Mouse (Mus musculus) cerebellum, adult 2 months (tissue): Measurements from ENCODE around the gene Drap1. TPM values are rescaled to one million over a fixed set of nuclear protein-coding genes. Genes with fewer than 3 reads are reported as not detected.

Source experiments
- DNase-seq, 2 experiments: peaks; one replicate each; pipeline ENCODE4 v3.0.0; 2021
- H3K27ac ChIP-seq: fragments of 200-500 bp; 2 replicates; pipeline ENCODE4 v1.5.1; 2012; ENCODE audit warnings: low read length, control low read depth, inconsistent platforms; ENCODE audit not compliant: insufficient read depth
- H3K27me3 ChIP-seq: fragments of 200-500 bp; 2 replicates; pipeline ENCODE4 v1.6.1; 2012; ENCODE audit warnings: inconsistent platforms, mild to moderate bottlenecking, low read length, moderate library complexity; ENCODE audit not compliant: control insufficient read depth, insufficient read depth
- H3K4me1 ChIP-seq: fragments of 200-500 bp; 2 replicates; pipeline ENCODE4 v1.6.1; 2011; ENCODE audit warnings: low read length; ENCODE audit not compliant: control insufficient read depth, insufficient read depth
- H3K4me3 ChIP-seq: fragments of 200-500 bp; replicated peaks from 2 replicates; pipeline ENCODE3; 2011; ENCODE audit warnings: mild to moderate bottlenecking, low read depth, low read length, control low read depth; ENCODE audit not compliant: insufficient read depth
- CTCF ChIP-seq: fragments of 200-500 bp; IDR thresholded peaks from 2 replicates; pipeline ENCODE4 v1.5.1; 2011; ENCODE audit warnings: low read depth, mild to moderate bottlenecking, control low read depth, low read length, moderate library complexity, borderline replicate concordance; ENCODE audit not compliant: insufficient read depth
- POLR2A ChIP-seq: fragments of 200-500 bp; IDR thresholded peaks from 2 replicates; pipeline ENCODE4 v1.6.1; 2011; ENCODE audit warnings: low read length, control low read depth, borderline replicate concordance; ENCODE audit not compliant: insufficient read depth
- WGBS: fragments of 180-500 bp; shearing (Covaris S2); methylation state at CpG from one replicate; pipeline ENCODE4 v1.1.7; 2018; 5-methylcytosine and 5-hydroxymethylcytosine counted together
- polyA plus RNA-seq: library from polyadenylated mRNA; depleted of rRNA; stranded (reverse); fragments of >200 nt; gene quantifications from 2 replicates; pipeline ENCODE4 v1.2.3, GENCODE M21; 2012

The Drap1 gene
- polyA plus RNA-seq, 1 experiment = 309 TPM

GRCm38 (mm10) chr19:5395371-5395770, 29.4 kb downstream of the Drap1 start:
- no peak for DNase-seq
- Histone ChIP-seq H3K27ac (no peak overlapping the region), H3K27me3 (no peaks in the 10 kb centered on the region), H3K4me3 (no peak overlapping the region), H3K4me1 (peaks cover 18% of the 10 kb centered on the region; the same call in 1 of the 2 replicates)
- 82% methylated on average over 4 of the region's 4 CpGs for WGBS
- TF ChIP-seq CTCF = no peak

DNA sequence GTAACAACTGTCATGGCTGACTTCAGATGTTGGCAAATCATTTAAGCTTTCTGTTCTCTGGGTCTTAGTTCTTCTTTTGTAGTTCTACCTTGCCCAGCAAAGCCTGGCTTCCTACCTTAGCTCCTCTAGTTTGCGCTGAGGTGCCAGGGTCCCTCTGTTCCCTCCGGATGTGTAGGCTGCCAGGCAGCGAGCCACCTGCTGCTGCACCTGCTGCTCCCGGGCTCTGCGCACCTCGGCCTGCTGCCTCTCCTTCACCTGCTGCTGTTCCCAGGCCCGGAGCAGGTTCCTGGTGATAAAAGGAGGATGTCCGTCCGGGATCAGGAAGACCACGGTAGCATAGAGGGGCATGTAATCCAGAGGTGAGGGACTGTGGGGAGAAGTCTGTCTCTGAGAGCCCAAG, 30.6 kb downstream of the Drap1 start:
- DNase-seq = peak; percentile 66 to 73
- H3K27me3 ChIP-seq = no peaks in the 10 kb centered on the region
- H3K4me3 ChIP-seq = no peak overlapping the region
- H3K4me1 ChIP-seq = peaks cover 22% of the 10 kb centered on the region; the same call in 1 of the 2 replicates
- peak overlapping the region; percentile 35 for H3K27ac ChIP-seq
- TF ChIP-seq POLR2A = no peak
- TF ChIP-seq CTCF = no peak
- WGBS = 7% methylated on average over 10 of the region's 10 CpGs

- 15% methylated on average over 4 of the region's 4 CpGs for WGBS
- no peak for TF ChIP-seq POLR2A
- no peak for TF ChIP-seq CTCF
- no peaks in the 10 kb centered on the region for H3K27me3 ChIP-seq
- H3K4me3 ChIP-seq = no peak overlapping the region
- H3K27ac ChIP-seq = no peak overlapping the region
- H3K4me1 ChIP-seq = peaks cover 22% of the 10 kb centered on the region; the same call in 1 of the 2 replicates
- DNase-seq = peak; percentile 74 to 79
These were observed 31.9 kb downstream of the Drap1 start for GRCm38 (mm10) chr19:5392892-5393291.

GRCm38 (mm10) chr19:5390416-5390815, 34.4 kb downstream of the Drap1 start:
- H3K4me1 ChIP-seq = peaks cover 26% of the 10 kb centered on the region
- no peak overlapping the region for H3K4me3 ChIP-seq
- no peaks in the 10 kb centered on the region for H3K27me3 ChIP-seq
- no peak overlapping the region for H3K27ac ChIP-seq
- no peak for DNase-seq
- WGBS = 82% methylated on average over 8 of the region's 8 CpGs
- TF ChIP-seq CTCF = no peak
- TF ChIP-seq POLR2A = no peak

- H3K4me3 ChIP-seq = peak overlapping the region; percentile 98
- no peak for DNase-seq
- peak overlapping the region; percentile 52; the same call in 1 of the 2 replicates for H3K27ac ChIP-seq
- no peak for TF ChIP-seq CTCF
- WGBS = 41% methylated on average over 12 of the region's 12 CpGs
- peaks cover 23% of the 10 kb centered on the region for H3K4me1 ChIP-seq
- H3K27me3 ChIP-seq = no peaks in the 10 kb centered on the region
These were observed 35.1 kb downstream of the Drap1 start for GRCm38 (mm10) chr19:5389647-5390046.

GRCm38 (mm10) chr19:5388588-5389242, 36.1 kb downstream of the Drap1 start, which contains the start of gene Sart1:
Sart1 (minus strand) TSS chr19:5388703.
- Histone ChIP-seq H3K27ac (peak within 1 kb of the TSS; percentile 92), H3K4me3 (peak within 1 kb of the TSS; percentile 98), H3K27me3 (no peaks in the 10 kb centered on the region), H3K4me1 (peaks cover 16% of the 10 kb centered on the region)
- TF ChIP-seq POLR2A (peak; percentile 94), CTCF (no peak)
- 2% methylated on average over 43 of the region's 43 CpGs for WGBS
- peak; percentile 95 to 98 for DNase-seq

- Histone ChIP-seq H3K4me3 (peak overlapping the region; percentile 98), H3K27ac (peak overlapping the region; percentile 50; the same call in 1 of the 2 replicates), H3K4me1 (peaks cover 13% of the 10 kb centered on the region), H3K27me3 (no peaks in the 10 kb centered on the region)
- DNase-seq = no peak
- TF ChIP-seq CTCF (no peak), POLR2A (no peak)
- under 1% methylated on average over 41 of the region's 43 CpGs for WGBS
These were observed 36.8 kb downstream of the Drap1 start for GRCm38 (mm10) chr19:5388011-5388441.

DNA sequence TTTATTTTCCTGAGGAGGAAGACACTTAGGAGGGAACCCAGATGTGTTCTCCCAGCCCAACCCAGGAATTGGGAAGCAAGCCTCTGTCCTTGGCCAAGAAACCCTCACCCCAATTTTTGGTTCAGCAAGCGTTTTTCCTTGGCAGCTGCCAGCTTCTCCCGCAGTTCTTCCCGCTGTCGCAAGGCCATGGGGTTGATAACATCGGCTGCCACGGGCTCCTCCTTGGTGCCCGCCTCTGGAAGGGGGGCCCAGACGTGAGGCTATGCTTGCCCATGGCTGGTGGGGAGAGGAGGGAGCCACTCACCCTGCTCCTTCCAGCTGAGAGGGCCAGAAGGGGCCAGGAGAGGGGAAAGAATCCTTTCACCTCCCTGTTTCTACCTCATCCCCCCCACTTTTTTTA, 40.1 kb downstream of the Drap1 start:
- TF ChIP-seq POLR2A (no peak), CTCF (no peak)
- no peaks in the 10 kb centered on the region for H3K27me3 ChIP-seq
- WGBS = 75% methylated on average over 8 of the region's 8 CpGs
- no peak overlapping the region for H3K4me3 ChIP-seq
- H3K4me1 ChIP-seq = peaks cover 6% of the 10 kb centered on the region
- H3K27ac ChIP-seq = no peak overlapping the region
- no peak for DNase-seq
